Mouse (Mus musculus): Measurements from ENCODE around the gene Dbndd2.
A peak's percentile ranks its signal among the peaks of the same experiment; 100 is the strongest.

Dbndd2 gene

DNA sequence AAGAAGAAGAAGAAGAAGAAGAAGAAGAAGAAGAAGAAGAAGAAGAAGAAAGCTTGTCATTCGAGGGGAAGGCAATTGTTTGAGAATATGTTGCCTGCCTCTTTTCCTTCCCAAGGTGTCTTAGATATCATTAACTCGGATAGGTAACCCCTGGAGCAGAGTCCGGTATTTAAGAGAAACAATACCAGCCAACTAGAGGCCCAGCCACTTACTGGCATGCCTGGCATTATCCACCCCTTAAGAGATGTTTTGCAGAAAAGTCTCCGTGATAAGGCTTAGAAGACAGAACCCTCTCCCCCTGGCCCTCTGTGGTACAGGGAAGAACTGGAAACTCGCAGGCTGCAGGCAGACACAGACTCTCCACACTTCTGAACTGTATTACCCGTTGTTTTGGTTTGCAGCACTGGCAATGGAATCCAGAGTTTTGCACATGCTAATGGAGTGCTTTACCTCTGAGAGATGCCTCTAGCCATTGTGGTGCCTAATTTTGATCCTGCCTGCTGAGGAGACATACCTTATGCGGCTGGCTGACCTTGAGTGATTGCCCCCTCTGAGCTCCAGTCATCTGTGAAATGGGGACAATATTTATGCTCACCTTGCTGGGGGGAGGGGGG is 31.9 kb upstream of the Dbndd2 start:
- DNase-seq (ENCODE audit: low read depth, low spot score), result no peak

DNA sequence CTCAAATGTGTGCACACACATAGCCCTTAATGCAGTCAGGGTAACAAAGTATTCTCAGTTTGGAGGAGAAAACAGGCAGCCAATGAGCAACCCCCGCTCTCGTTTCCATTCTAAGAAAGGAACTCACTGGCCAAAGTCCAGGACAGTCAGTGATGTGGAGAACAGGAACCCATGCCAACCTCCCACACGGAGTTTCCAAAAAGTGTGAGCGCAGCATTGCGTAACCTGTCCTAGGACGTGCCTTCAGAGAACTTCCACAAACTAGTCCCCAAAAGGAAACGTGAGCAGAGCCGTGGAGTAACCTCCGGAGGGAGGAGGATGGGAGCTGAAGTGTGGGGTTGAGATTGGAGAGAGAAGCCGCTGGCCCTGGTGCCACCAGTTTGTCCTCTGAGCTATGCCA is 31.1 kb upstream of the Dbndd2 start:
- no peak for DNase-seq (ENCODE audit: low read depth, low spot score)

DNA sequence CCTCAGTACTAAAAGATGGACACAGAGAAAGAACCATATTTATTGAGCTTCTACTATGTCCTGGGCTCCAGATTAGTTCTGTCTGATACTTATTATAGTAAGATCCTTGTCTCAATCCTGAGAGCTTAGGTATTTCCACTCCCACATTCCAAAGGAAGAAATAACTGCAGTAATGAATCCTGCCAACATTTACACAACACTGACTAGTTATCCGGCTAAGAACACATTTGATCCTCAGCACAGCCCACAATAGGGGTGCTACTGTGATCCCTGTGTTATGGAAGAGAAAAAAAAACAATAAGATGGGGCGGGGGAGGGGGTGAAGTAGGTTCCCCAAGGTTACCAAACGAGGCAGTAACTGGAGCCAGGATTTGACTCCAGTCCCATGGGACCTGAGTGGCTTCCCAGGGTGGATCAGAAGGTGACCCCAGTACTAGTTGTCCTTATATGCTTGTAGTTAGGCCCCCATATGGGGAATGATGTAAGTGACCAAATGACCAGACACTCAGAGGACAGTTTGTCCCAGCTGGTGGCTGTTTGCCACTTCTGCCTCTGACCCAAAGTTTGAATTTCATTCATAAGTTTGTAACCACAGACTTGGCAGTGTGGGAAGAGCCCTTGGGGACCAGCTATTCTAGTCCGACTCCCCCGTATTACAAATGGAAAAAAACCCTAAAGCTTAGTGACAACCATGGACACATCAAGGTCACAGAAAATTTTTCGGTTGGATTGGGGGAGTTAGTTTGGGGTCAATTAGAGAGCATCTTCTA is 30.3 kb upstream of the Dbndd2 start:
- no peak for DNase-seq (ENCODE audit: low read depth, low spot score)

DNA sequence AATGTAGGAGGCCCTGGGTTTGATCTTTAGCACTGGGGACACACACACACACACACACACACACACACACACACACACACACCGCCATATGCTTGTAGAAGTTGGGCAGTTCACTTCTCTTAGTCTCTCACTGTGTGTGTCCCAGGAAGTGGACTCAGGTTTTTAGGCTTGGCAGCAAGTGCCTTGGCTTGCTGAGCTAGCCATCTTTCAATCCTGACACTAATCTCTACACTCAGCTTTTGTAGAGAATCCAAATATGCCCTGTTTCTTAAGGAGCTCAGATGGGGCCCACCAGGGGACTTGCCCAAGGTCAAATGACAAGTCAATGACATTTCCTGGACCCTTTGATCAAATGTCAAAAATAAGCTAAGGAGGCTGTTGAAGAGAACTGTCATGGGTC is 29.5 kb upstream of the Dbndd2 start:
- no peak for DNase-seq (ENCODE audit: low read depth, low spot score)

DNA sequence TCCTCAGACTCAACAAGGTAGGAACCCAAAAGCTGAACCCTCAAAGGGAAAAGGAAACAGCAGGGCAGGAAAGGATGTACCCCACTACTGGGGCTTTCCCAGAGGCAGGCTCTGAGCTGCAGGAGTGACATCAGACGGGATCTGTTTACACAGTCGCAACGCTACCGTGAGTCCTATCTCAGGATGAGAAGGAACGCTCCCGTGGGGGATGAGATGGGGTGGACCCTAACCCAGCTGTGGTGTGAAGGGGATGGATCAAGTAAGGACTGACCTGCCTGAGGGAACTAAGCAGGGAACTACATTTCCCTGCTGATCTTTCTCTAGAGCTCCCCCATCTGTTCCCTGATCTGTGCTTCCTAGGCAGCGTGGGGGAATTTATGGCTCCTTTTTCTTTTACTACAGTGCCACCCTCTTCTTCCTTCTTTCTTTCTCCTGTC is 29.0 kb upstream of the Dbndd2 start, which contains the start of gene Sys1:
Gene Sys1, plus strand, starts transcription at position 101 of the 437 bp plus-strand sequence.
- DNase-seq (ENCODE audit: low read depth, low spot score), result peak; percentile 79

DNA sequence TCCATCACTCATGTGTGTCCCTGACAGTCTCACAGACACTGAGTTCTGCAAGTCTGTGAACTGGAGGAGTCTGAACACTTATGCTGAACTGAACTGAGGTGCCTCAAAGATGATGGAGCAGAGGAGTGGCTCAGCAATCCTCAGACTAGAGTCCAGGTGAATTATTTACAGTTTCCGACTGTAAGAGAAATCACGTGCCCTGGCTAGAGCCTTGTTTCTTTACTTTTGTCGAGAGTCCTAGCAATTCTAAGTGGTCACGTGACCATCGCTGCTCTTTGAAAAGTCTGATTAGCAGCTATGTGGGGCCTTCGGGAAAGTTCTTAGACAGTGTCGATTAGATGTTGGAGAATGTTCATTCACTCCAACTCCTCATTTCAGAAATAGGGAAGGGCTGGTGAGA is 28.0 kb upstream of the Dbndd2 start:
- DNase-seq (ENCODE audit: low read depth, low spot score), result peak; percentile 23

DNA sequence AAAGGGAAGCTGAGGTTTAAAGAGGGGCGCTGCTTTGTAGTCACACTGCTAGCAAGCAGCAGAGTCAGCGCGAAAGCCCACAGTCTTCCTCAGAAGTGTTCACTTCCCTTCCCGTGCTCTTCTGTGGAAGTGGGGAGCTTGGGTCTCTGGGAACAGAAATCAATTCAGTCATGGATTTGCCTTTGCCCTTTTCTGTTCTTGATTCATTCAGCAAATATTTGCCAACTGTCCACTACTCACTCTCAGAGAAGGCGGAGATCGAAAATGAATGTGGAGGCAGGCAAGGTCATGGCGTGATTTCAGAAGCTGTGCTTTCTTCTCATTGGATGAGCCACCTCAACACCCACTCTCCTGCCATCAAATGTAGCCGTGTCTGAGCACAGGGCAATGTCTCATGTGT is 27.4 kb upstream of the Dbndd2 start:
- no peak for DNase-seq (ENCODE audit: low read depth, low spot score)

DNA sequence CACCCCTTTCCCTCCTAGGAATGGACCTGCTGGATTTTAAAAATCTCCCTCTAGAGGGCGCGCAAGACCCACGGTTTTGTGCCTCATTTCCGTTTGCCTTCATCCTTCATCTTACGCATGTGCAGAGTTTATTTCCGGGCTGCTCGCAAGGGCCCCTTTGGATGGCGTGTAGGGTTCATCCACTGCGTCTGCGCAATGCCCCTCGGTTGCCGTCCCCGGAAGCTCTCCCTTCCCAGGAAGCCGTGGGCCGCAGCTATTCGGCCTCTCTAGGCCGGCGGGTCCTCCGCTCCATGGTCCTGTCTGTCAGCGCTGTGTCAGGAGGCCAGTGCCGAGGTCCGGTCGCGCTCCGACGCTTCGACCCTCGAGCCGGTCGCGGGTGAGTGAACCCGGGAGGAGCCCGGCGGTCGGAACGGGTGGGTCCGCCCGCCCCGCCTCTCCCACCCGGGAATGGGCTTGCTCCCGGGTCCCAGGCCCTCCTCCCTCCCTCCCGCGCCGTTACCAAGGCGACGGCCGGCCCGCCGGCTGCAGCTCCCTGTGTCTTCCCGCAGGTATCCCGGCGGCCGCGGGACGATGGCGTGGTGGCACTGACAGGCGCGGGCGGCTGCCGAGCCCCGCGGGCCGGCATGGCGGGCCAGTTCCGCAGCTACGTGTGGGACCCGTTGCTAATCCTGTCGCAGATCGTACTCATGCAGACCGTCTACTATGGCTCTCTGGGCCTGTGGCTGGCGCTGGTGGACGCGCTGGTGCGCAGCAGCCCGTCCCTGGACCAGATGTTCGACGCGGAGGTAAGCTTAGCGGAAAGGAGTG is 25.0 kb upstream of the Dbndd2 start, which contains the start of gene Gm20458:
Gene Gm20458, plus strand, starts transcription at position 223 of the 807 bp plus-strand sequence.
- peak; percentile 97 for DNase-seq (ENCODE audit: low read depth, low spot score)

DNA sequence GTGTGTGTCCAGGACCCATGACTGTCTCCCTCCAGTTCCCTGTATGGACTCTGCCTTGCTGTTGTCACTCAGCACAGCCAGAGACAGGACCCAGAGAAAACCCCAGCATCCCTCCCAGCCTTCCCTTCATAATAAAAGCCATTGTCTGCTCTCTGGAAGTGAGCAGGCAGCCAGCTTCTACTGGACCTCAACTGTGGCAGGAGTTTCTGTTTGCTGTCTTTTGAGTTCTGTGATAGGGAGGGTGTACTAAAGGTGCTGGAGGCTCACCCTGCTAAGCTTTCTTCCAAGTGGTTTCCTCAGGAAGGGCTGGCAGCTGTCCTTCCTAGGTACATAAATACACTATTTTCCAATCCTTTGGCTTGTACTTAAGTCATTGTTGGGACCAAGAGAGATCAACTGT is 20.7 kb upstream of the Dbndd2 start:
- DNase-seq (ENCODE audit: low read depth, low spot score), result no peak

DNA sequence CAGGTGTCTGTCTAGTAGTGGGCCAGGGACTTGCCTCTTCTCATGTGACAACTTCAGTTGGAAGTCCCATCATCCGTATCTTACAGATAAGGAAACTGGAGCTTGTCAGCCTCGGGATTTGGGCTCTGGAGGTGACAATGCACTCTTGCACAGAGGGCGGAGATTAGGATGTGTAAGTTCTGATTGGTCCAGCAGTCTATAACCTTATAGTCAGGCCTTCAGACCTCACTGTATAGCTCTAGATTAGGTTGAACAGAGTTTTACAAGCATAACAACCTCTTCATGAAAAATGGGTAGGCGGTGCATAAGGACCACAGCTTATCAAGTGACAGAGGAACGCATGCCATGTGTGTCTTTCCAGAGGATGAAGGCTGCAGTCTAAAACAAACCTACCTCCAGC is 19.1 kb upstream of the Dbndd2 start:
- DNase-seq (ENCODE audit: low read depth, low spot score), result no peak

DNA sequence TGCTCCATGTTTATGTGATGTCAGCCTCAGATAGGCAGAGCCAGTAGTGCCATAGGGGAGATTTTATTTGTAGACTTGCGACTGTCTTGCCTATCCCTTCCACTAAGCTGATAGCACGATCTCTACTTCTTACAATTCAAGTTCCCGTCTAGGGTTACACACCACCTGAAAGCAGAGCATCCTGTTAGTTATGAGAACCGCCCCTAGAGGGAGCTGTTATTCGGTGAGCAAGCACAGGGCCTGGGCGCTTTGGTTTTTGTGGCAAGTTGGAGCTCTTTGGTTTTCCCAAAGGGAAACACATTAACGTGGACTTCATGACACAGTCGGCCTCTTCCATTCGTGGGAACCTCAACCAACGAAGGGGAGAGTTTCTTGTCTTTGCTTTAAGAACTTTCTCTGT is 15.7 kb upstream of the Dbndd2 start:
- DNase-seq (ENCODE audit: low read depth, low spot score), result peak; percentile 79

DNA sequence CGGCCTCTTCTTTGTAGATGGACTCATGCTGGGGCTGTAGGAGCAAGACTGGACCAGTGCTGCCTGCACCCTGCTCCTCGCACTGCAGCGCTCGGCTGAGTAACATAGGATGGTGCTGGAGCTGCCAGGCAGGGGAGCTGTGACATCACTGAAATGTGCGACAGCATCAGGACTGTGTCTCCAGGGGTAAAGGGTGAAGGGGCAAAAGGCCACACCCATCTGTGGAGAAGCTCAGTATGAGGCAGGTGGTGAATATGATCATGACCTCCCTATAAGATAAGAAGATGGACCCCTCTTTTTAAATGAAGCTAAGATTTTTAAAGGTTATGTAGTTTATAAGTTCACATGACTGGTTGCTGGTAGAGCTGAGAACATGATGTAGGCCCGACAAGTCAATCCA is 12.3 kb upstream of the Dbndd2 start, which contains the start of gene Trp53tg5:
Gene Trp53tg5, minus strand, starts transcription at position 101 of the 400 bp plus-strand sequence.
- no peak for DNase-seq (ENCODE audit: low read depth, low spot score)

DNA sequence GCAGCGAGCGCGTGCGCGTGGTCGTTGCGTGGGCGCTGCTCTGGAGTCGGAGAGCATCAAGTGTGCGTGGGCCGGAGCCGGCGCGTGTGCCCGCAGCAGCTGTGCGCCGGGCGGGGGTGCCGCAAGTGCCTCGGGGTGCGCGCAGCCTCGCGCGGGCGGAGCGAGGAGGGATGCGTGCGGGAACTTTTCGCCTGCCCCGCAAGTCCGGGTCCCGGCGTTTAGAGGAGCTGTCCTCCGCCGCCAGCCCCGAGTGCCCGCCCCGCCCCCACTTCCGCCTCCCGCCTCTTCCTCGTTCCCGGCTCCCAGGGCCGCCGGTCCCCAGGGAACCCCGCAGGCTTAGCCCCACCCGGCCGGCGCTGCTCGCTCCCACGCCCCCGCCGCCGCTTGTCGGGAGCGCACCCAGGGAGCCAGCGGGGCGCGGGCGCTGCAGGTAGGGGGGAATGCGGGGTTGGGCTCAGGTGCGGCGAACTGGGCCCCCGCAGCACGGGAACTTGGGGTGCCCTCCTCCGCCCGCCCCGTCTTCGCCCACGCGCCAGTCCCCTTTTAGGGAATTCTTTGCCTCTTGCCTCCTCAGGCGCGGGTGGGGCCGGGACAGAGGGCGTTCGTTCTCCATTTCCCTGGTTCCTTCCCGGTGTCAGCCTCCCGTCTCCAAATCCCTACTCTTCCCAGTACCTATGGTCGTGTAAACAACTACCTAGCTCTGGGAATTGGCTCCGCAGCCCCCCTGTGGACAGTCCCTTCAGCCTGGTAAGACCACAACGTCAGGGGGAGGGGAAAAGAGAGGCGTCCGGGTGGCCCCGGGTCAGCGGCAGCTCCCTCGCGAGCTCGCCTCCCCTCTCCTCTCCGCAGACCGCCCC is 580 bp downstream of the Dbndd2 start:
- DNase-seq (ENCODE audit: low read depth, low spot score), result peak; percentile 75

DNA sequence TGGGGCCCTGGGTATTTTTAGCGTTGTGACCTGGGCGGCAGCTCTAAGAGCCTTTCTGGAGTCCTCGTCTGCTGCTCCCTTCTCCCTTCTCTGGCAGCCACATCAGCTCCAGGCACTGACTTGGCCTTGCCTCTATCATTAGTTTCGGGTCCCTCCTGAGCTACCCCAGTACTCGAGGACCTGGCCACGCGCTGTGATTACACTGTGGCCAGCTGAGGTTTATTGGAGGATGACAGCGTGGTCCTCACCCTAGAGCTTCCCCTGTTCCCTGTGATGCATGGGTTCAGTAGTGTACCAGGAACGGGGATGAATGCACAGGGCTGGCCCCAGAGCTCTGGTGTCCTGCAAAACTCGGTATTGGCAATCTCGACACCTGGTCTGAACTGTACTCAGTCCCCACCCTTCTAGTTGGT is 1.2 kb downstream of the Dbndd2 start:
- no peak for DNase-seq (ENCODE audit: low read depth, low spot score)

DNA sequence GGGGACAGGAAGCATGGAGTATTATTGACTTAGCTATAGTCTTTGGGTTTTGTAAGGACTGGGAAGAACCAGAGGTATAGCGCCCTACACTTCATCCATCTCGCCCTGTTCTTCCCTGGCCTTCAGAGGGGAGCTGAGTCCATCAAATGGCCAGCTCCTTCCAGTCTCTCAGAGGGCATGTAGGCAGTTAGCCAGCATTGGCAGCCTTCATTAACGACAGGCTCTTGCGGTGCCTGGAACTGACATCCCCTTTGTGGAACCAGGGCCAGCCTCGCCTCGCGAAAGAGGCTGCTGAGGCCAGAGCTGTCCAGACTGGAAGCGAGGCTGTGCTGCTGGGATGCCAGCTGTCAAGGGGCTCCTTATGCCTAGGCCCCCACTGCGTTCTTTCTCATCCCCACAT is 1.9 kb downstream of the Dbndd2 start:
- no peak for DNase-seq (ENCODE audit: low read depth, low spot score)

DNA sequence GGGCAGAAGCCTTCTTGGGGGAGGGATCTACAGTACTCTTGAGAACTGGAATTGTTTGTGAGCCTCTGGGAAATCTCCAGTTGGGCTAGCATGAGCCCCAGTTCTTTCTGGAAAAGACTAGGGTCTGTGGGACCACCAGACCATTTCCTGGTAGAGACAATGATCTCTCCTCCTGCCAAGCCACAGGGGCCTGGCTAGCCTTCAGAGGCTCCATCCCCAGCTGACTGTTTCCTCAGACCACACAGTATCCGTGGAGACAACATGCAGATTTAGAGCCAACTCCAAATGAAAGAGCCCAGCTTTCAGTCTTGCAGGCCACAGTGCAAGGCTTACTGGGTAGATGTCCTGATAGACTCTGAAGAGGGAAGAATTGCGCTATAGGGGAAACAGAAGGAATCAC is 8.2 kb downstream of the Dbndd2 start:
- DNase-seq (ENCODE audit: low read depth, low spot score), result no peak

DNA sequence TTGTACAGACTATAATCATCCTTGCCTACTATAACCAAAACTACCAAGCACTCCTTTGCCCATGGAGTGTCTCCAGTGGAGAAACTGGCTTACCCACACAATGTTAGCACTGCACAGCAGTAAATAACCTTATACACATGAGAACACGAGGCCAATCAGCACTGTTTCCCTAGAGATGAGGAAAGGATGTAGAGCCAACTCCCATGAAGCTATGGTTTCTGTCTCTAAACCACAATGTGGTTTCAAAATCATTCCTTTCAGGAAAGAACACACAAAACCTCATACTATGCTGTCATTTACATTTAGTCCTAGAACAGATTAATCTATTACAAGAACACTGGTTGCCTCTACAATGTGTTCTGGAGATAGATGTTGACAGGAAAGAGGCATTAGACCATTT is 10.4 kb downstream of the Dbndd2 start:
- no peak for DNase-seq (ENCODE audit: low read depth, low spot score)

DNA sequence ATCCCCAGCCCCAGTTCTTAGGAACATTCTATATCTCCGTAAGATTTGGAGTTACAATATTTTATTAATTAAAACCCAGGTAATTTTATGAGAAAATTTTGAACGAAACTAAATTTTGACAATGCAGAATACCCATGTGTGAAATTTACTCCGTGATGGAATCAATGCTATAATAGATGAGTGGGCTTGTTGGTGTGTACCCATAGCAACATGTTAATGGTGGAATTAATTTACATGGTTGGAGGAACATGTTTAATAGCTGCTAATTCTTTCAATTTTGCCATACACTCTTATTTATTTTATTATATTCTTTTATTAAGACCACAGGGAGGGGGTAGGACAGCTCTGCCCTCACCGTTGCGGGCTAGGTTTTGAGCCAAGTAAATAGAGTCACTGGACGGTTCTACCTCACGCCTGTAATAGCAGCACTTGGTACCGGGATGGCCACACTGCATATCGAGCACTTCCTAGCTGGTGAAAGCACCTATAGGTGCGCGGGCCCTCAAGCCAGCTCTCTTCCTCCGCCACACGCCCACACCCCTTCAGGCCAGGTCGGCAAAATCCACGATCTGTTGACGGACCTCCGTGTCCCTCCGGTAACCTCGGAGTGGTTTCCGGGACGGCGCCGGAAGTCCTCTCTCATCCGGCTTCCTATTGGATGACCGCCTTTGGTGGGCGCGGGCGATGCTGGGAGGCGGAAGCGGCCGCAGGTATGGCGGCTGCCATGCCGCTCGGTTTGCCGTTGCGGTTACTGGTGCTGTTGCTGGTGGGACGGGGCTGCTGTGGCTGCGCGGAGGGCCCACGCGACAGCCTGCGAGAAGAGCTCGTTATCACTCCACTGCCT is 11.2 kb downstream of the Dbndd2 start, which contains the start of gene Pigt:
Gene Pigt, plus strand, starts transcription at position 674 of the 844 bp plus-strand sequence.
- peak; percentile 89 for DNase-seq (ENCODE audit: low read depth, low spot score)

DNA sequence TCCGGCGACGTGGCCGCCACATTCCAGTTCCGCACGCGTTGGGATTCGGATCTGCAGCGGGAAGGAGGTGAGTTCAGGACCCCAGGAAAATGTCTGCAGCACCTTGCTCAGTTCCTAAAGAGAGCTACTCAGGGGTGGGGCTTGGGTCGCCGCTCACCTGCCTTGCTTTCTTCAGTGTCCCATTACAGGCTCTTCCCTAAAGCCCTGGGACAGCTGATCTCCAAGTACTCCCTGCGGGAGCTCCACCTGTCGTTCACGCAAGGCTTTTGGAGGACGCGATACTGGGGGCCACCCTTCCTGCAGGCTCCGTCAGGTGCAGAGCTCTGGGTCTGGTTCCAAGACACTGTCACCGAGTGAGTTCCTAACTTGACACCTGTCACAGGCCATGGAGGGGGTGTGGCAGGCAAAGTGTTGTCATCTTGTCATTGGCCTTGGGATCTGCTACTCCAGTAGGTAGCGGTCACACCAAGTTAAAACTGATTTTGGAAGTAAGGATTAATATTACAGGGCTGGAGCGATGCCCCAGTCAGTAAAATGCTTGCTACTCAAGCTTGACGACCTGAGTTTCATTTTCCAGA is 11.9 kb downstream of the Dbndd2 start:
- peak; percentile 23 for DNase-seq (ENCODE audit: low read depth, low spot score)

DNA sequence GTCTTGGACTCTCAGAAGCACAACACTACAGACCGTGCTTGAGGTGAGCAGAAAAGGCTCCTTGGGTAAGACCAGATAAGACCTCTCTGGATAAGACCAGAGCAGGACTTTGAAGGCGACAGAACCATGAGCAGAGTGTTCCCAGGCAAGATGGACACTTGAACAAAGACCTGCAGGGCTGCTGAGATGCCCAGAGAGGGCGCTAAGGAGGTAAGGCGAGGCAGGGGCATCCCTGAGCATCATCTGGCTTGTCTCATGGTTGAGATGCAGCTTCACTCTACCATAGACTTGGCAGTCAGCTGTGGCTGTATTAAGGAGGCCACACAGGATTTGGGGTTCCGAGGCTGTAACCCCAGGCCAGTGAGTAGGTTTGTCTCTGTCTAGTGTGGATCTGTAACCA is 13.4 kb downstream of the Dbndd2 start:
- DNase-seq (ENCODE audit: low read depth, low spot score), result peak; percentile 24

All from CD4-positive, CD25-positive, alpha-beta regulatory T cell, adult 2 months (primary cell).